Mouse (Mus musculus): ENCODE results near the gene Parp11. TPM values are rescaled to one million over a fixed set of nuclear protein-coding genes. Genes with fewer than 3 reads are reported as not detected.

The Parp11 gene
- total RNA-seq (2021) = 1 to 10 TPM; 7.0 to 8.2 TPM
- polyA plus RNA-seq (2012; rRNA removed) = 5.3 and 10.0 TPM in 2 replicates
- long read RNA-seq, partial matches to known transcripts = 0 of 2 reads
- long read RNA-seq, other reads (novel, unspliced or antisense) = 0 of 2 reads

DNA sequence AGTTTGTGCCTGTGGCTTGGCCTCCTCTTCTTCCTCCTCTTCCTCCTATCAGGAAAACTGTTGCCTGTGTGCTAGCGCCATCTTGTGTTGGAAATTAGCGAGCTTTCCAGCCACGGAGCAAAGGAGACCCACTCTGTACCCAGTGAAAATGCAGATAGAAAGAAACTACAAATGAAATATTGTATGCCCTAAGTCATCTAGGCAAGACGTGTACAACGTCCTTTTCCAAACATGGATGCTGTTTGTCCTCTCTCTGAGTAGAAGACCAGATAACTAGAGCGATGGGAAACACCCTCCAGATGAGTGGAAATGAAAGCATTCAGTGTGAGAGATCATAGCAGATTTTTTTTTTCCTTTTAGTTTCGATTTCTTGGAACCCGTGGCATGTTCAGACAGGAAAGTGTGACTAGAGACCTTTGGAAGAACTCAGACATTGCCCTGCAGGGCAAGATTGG lies at the start of gene Parp11:
Gene Parp11 (plus strand): TSS at position 405 of the 455 bp plus-strand sequence.
- Histone ChIP-seq H3K36me3 (ENCODE audit: control insufficient read depth, insufficient read depth, low read length) (no peaks in the 10 kb centered on the region), H3K79me2 (replicated peaks; ENCODE audit: control insufficient read depth, insufficient read depth, low read length) (no peaks in the 10 kb centered on the region), H3K4me3 (peak within 1 kb of the TSS; percentile 35), H3K9ac (ENCODE audit: low read depth, low read length) (peak within 1 kb of the TSS; percentile 48; the same call in 1 of the 2 replicates), H3K4me1 (ENCODE audit: control insufficient read depth, insufficient read depth, low read length) (no peaks in the 10 kb centered on the region; the same call in 1 of the 2 replicates), H3K27me3 (ENCODE audit: control insufficient read depth, insufficient read depth, low read length) (no peaks in the 10 kb centered on the region), H3K27ac (no peak within 1 kb of the TSS; the same call in 1 of the 2 replicates)
- intact Hi-C loops (cut with DNase I) = loop anchor here (1.0 to 5.0 kb wide), 3 partner anchors 121 to 504 kb away; no protein-coding TSS in a partner anchor
- DNase-seq = peak; percentile 67 to 75
- TF ChIP-seq POLR2A (IDR thresholded peaks at IDR 0.05; ENCODE audit: insufficient read depth, low read depth, low read length) = no peak
- TF ChIP-seq CTCF (IDR thresholded peaks at IDR 0.05) = peak; percentile 96
- peak; percentile 71; the same call in 1 of the 2 replicates for TF ChIP-seq EP300 (IDR thresholded peaks at IDR 0.05; ENCODE audit: insufficient read depth, low read depth, low read length)
- WGBS = 6% methylated on average over 8 of the region's 8 CpGs

DNA sequence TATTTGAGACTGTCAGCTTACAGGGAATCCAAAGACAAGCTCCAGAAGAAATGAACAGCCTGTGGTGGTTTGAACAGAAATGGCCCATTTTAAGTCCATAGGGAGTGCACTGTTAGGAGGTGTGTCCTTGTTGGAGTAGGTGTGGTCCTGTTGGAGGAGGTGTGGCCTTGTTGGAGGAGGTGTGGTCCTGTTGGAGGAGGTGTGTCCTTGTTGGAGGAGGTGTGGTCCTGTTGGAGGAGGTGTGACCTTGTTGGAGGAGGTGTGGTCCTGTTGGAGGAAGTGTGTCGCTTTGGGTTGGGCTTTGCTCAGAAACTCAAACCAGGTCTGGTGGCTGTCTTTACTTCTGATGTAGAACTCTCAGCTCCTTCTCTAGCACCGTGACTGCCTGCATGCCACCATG lies 48.6 kb upstream of the Parp11 start:
- DNase-seq = no peak
- 36% methylated on average over 2 of the region's 2 CpGs for WGBS
- Histone ChIP-seq H3K4me3 (no peak overlapping the region), H3K27ac (no peak overlapping the region), H3K79me2 (replicated peaks; ENCODE audit: control insufficient read depth, insufficient read depth, low read length) (no peaks in the 10 kb centered on the region), H3K36me3 (ENCODE audit: control insufficient read depth, insufficient read depth, low read length) (no peaks in the 10 kb centered on the region), H3K9ac (ENCODE audit: low read depth, low read length) (no peak overlapping the region), H3K4me1 (ENCODE audit: control insufficient read depth, insufficient read depth, low read length) (no peaks in the 10 kb centered on the region), H3K27me3 (ENCODE audit: control insufficient read depth, insufficient read depth, low read length) (no peaks in the 10 kb centered on the region)
- intact Hi-C loops (cut with DNase I) = no loop called here
- TF ChIP-seq CTCF (IDR thresholded peaks at IDR 0.05) (no peak), EP300 (IDR thresholded peaks at IDR 0.05; ENCODE audit: insufficient read depth, low read depth, low read length) (no peak), POLR2A (IDR thresholded peaks at IDR 0.05; ENCODE audit: insufficient read depth, low read depth, low read length) (no peak)

DNA sequence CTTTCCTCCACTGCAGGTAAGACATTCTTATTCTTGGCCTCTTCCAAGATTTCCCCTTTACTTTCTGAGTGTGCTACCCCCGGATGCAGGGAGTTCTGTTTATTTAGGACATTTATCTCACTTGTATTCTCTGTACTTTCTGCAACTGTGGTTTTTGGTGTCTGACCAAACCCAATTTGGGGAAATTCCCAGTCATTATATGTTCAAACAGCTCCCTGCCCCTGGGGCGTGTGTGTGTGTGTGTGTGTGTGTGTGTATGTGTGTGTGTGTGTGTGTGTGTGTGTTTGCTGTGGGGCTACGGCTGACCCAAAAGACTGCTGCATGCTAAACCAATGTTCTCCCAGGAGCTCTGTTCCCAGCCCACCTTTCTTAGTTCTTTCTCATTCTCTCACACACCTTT lies 45.2 kb upstream of the Parp11 start:
- 57% methylated on average over 3 of the region's 3 CpGs for WGBS
- intact Hi-C loops (cut with DNase I) = no loop called here
- Histone ChIP-seq H3K4me3 (no peak overlapping the region), H3K79me2 (replicated peaks; ENCODE audit: control insufficient read depth, insufficient read depth, low read length) (no peaks in the 10 kb centered on the region), H3K4me1 (ENCODE audit: control insufficient read depth, insufficient read depth, low read length) (no peaks in the 10 kb centered on the region), H3K9ac (ENCODE audit: low read depth, low read length) (no peak overlapping the region), H3K36me3 (ENCODE audit: control insufficient read depth, insufficient read depth, low read length) (no peaks in the 10 kb centered on the region), H3K27ac (no peak overlapping the region), H3K27me3 (ENCODE audit: control insufficient read depth, insufficient read depth, low read length) (no peaks in the 10 kb centered on the region)
- TF ChIP-seq EP300 (IDR thresholded peaks at IDR 0.05; ENCODE audit: insufficient read depth, low read depth, low read length) (no peak), POLR2A (IDR thresholded peaks at IDR 0.05; ENCODE audit: insufficient read depth, low read depth, low read length) (no peak), CTCF (IDR thresholded peaks at IDR 0.05) (no peak)
- no peak for DNase-seq

DNA sequence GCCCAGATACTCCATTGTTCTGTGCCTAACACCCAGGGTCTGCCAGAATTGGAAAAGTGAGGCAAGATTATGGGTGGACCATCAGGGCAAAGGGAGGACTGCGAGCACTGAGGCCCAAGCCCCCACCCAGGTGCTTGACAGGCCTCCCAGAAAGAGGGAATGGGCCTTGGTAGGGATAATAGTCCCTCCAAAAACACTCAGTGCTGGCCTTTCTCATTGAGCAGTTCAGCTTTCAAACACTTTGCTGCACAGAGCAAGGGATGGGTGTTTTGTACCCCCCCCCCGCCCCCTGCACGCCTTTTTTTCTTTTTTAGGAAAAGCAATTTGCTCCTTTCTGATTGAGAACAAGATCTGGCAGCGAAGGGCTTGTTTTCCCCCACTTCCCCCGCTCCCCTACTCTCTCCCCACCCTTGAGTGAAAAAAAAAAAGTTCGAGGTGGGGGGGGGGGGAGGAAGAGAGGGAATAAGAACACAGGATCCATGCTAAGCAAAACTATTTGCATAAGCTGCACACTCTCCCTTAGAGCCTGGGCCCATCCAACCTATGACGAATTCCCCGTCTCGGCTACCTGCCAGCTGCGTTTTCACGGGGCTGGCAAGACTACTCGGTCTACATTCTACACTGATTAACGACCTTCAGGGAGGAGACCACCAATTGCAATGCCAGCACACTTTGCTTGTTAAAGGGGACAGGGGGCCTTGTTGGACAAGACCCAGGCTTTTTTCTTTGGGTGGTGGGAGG lies 42.4 kb upstream of the Parp11 start:
- no peak for DNase-seq
- intact Hi-C loops (cut with DNase I) = no loop called here
- WGBS = 64% methylated on average over 13 of the region's 13 CpGs

DNA sequence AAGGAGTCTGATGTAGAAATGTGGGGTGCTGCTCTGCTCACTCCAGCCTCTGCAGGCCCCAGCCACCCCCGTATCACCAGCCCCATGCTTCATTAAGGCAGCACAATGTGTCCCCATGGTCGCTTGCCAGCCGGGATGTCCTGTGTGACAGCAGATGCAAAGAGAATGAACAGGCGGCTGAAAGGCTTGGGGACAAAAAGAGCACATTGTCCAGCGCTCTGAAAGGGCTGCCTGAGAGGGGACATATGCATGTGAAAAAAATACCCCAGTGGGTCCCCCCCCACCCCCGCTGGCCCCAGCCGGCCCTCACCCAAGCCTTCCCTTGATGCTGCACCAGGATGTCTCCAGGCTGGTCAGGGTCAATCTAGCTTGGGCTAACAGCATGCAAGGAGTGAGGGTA lies 41.0 kb upstream of the Parp11 start:
- intact Hi-C loops (cut with DNase I) = no loop called here
- DNase-seq = no peak

More for the DNA sequence above, 42.4 kb upstream of the Parp11 start:
- no peak for TF ChIP-seq EP300 (IDR thresholded peaks at IDR 0.05; ENCODE audit: insufficient read depth, low read depth, low read length)
- TF ChIP-seq POLR2A (IDR thresholded peaks at IDR 0.05; ENCODE audit: insufficient read depth, low read depth, low read length) = no peak
- no peak for TF ChIP-seq CTCF (IDR thresholded peaks at IDR 0.05)
- H3K9ac ChIP-seq (ENCODE audit: low read depth, low read length) = no peak overlapping the region
- no peaks in the 10 kb centered on the region for H3K4me1 ChIP-seq (ENCODE audit: control insufficient read depth, insufficient read depth, low read length)
- H3K27me3 ChIP-seq (ENCODE audit: control insufficient read depth, insufficient read depth, low read length) = no peaks in the 10 kb centered on the region; the same call in 1 of the 2 replicates
- H3K27ac ChIP-seq = no peak overlapping the region
- no peaks in the 10 kb centered on the region for H3K36me3 ChIP-seq (ENCODE audit: control insufficient read depth, insufficient read depth, low read length)
- H3K79me2 ChIP-seq (replicated peaks; ENCODE audit: control insufficient read depth, insufficient read depth, low read length) = no peaks in the 10 kb centered on the region
- H3K4me3 ChIP-seq = no peak overlapping the region

DNA sequence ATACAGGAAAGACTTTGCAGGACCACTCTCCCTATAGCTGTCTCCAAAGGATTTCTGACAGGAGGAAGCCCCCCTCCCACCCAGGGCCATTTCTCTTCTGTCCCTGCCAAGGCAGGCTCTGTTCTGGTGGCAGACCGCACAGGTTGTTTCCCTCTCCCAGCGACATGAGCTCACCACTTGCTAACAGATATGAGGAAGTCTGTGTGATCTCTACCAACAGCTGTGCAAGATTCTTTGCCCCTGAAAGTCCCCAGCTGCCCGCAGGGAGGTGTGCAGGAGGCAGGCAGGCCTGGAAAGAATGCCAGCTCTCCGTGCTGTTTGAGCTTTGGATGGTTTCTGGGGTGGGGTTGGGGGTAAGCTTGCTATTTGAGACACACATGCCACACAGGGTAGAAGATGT lies 38.9 kb upstream of the Parp11 start:
- no peaks in the 10 kb centered on the region for H3K36me3 ChIP-seq (ENCODE audit: control insufficient read depth, insufficient read depth, low read length)
- no peaks in the 10 kb centered on the region; the same call in 1 of the 2 replicates for H3K27me3 ChIP-seq (ENCODE audit: control insufficient read depth, insufficient read depth, low read length)
- no peak overlapping the region for H3K9ac ChIP-seq (ENCODE audit: low read depth, low read length)
- no peaks in the 10 kb centered on the region for H3K79me2 ChIP-seq (replicated peaks; ENCODE audit: control insufficient read depth, insufficient read depth, low read length)
- WGBS = 16% methylated on average over 4 of the region's 4 CpGs
- TF ChIP-seq CTCF (IDR thresholded peaks at IDR 0.05) (no peak), POLR2A (IDR thresholded peaks at IDR 0.05; ENCODE audit: insufficient read depth, low read depth, low read length) (no peak), EP300 (IDR thresholded peaks at IDR 0.05; ENCODE audit: insufficient read depth, low read depth, low read length) (no peak)
- intact Hi-C loops (cut with DNase I) = no loop called here
- no peak overlapping the region for H3K4me3 ChIP-seq
- no peak for DNase-seq
- H3K27ac ChIP-seq = no peak overlapping the region
- H3K4me1 ChIP-seq (ENCODE audit: control insufficient read depth, insufficient read depth, low read length) = no peaks in the 10 kb centered on the region

More for the DNA sequence above, 41.0 kb upstream of the Parp11 start:
- TF ChIP-seq CTCF (IDR thresholded peaks at IDR 0.05) (no peak), EP300 (IDR thresholded peaks at IDR 0.05; ENCODE audit: insufficient read depth, low read depth, low read length) (no peak), POLR2A (IDR thresholded peaks at IDR 0.05; ENCODE audit: insufficient read depth, low read depth, low read length) (no peak)
- Histone ChIP-seq H3K36me3 (ENCODE audit: control insufficient read depth, insufficient read depth, low read length) (no peaks in the 10 kb centered on the region), H3K79me2 (replicated peaks; ENCODE audit: control insufficient read depth, insufficient read depth, low read length) (no peaks in the 10 kb centered on the region), H3K4me3 (no peak overlapping the region), H3K9ac (ENCODE audit: low read depth, low read length) (no peak overlapping the region), H3K27ac (no peak overlapping the region), H3K27me3 (ENCODE audit: control insufficient read depth, insufficient read depth, low read length) (no peaks in the 10 kb centered on the region; the same call in 1 of the 2 replicates), H3K4me1 (ENCODE audit: control insufficient read depth, insufficient read depth, low read length) (no peaks in the 10 kb centered on the region)
- 75% methylated on average over 7 of the region's 7 CpGs for WGBS
